Mouse (Mus musculus): ENCODE measurements at regions not wholly inside any gene's neighbourhood (a gene's known extent, or its start where the extent isn't known, plus 50 kb on each side); places are given as distances from the start of the nearest gene placed in this dataset.

DNA sequence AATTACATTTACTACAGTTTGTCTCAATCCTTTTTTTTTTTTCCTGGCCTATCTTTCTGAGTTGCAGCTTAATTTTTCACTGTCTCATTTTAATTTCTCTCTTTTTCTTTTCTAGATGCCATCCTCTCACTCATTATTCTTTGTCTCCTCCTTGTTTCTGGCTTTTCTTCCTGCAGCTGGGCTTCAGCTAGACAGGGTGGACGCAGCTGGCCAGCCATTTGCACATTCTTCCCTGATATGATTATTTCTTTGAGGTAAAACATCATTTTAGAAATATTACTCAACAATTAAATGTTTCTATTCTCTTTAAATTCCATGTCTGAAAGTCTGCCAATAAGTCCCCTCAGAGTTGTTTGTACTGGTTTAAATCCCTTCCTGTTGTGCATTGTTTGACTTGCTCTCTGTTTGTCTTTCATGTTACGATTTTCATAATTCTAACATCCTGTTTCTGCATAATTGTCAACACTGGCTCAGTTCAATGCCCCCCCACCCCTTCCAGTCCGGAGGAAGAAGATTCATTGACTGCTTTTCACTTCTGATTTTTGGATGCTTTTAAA is 777.7 kb upstream of the Nr2f1 start:
- Histone ChIP-seq H3K36me3 (ENCODE audit: insufficient read depth) (no peaks in the 10 kb centered on the region), H3K4me1 (ENCODE audit: insufficient read depth) (no peaks in the 10 kb centered on the region), H3K27ac (ENCODE audit: low read depth, low read length) (no peak overlapping the region), H3K4me3 (ENCODE audit: low read depth, low read length) (no peak overlapping the region), H3K9me3 (ENCODE audit: low read length) (no peaks in the 10 kb centered on the region), H3K9ac (no peak overlapping the region), H3K4me2 (ENCODE audit: low read depth) (no peak overlapping the region), H3K27me3 (ENCODE audit: insufficient read depth, low read length) (no peaks in the 10 kb centered on the region)
- no peak for TF ChIP-seq CTCF (IDR thresholded peaks at IDR 0.05; ENCODE audit: low read depth)
- ATAC-seq (no peak), DNase-seq (no peak)
- 71% methylated on average over 3 of the region's 3 CpGs for WGBS

DNA sequence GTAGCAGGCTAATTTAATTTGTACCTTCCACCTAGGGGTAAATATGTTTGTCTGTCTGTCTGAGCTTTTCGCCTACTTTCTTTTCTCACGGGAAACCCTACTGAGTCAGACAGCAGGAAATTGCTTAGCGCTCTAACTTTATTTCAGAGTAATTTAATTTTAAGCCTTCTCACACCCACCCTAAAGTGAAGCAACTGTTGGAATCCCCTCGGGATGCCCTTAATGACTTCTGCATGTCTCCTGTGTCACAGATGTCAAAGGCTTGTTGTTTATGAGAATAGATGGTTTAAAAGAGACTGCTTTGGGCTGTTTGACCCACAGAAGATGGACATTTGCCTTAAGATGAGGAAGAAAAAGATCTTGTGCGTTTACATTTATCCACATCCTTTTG is 738.8 kb upstream of the Nr2f1 start:
- Histone ChIP-seq H3K4me2 (ENCODE audit: low read depth) (0 out of 2 replicates have a peak overlapping the region, but pooled peaks have one; percentile 6), H3K9ac (no peak overlapping the region), H3K27me3 (ENCODE audit: insufficient read depth, low read length) (no peaks in the 10 kb centered on the region), H3K4me1 (ENCODE audit: insufficient read depth) (peaks cover 11% of the 10 kb centered on the region; the same call in 1 of the 2 replicates), H3K36me3 (ENCODE audit: insufficient read depth) (no peaks in the 10 kb centered on the region), H3K9me3 (ENCODE audit: low read length) (no peaks in the 10 kb centered on the region), H3K4me3 (ENCODE audit: low read depth, low read length) (no peak overlapping the region), H3K27ac (ENCODE audit: low read depth, low read length) (peak overlapping the region; percentile 36; the same call in 1 of the 2 replicates)
- no peak for DNase-seq
- 27% methylated on average over 5 of the region's 5 CpGs for WGBS
- ATAC-seq = no peak
- TF ChIP-seq CTCF (IDR thresholded peaks at IDR 0.05; ENCODE audit: low read depth) = no peak

DNA sequence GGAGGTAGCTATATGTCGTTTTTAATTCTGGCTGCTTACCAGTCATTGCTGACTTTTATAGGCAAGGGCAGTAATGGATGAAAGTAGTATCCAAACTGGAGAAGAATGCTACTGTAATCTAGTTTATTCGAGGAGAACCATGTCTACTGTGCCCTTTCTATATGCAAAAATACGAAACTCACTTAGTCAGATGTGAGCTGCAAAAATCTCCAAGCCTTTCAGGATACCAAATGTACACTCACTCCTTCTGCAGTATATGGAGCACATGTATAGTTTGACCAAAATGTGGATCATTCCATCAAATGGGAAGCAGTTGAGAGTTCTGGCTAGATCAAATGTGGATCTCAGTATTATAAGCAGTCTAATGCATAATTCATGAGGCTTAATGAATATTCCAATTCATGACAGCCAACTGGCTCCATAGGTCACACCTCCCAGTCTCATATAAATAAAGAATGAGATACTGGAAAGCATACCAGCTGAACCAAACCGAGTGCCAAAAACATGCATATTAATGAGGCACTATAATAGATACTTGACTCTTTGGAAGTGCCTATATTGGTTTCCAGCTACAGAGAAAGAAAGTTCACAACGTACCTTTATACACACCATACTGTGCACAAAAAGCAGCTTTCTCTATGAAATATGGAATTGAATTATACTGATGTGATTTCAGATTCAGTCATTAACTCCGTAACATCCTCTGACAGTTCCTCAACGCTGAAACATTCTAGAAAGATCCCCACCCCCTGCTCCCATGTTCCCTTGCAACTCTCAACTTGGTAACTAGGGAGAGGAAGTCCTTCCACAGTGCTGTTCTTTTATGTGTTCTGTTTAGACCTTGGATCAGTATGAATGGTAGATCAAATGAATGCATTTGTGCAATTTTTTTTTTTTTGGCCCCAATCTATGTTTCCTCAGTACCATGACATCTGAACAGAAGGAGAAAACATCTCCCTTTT is 738.1 kb upstream of the Nr2f1 start:
- Histone ChIP-seq H3K4me2 (ENCODE audit: low read depth) (peak overlapping the region; percentile 6; the same call in 1 of the 2 replicates), H3K27me3 (ENCODE audit: insufficient read depth, low read length) (no peaks in the 10 kb centered on the region), H3K36me3 (ENCODE audit: insufficient read depth) (no peaks in the 10 kb centered on the region), H3K9me3 (ENCODE audit: low read length) (no peaks in the 10 kb centered on the region), H3K4me3 (ENCODE audit: low read depth, low read length) (no peak overlapping the region), H3K9ac (no peak overlapping the region), H3K27ac (ENCODE audit: low read depth, low read length) (peak overlapping the region; percentile 54; the same call in 1 of the 2 replicates), H3K4me1 (ENCODE audit: insufficient read depth) (peaks cover 11% of the 10 kb centered on the region; the same call in 1 of the 2 replicates)
- DNase-seq (peak; percentile 78), ATAC-seq (peak; percentile 92)
- 17% methylated on average over 7 of the region's 7 CpGs for WGBS
- TF ChIP-seq CTCF (IDR thresholded peaks at IDR 0.05; ENCODE audit: low read depth) = no peak

- 14% methylated on average over 3 of the region's 3 CpGs for WGBS
- H3K4me1 ChIP-seq (ENCODE audit: insufficient read depth) = peaks cover 11% of the 10 kb centered on the region; the same call in 1 of the 2 replicates
- ATAC-seq = no peak
Observed at GRCm38 (mm10) chr13:78935990-78936650, 736.6 kb upstream of the Nr2f1 start.

GRCm38 (mm10) chr13:78928347-78928746 is 728.8 kb upstream of the Nr2f1 start:
- H3K27me3 ChIP-seq (ENCODE audit: insufficient read depth, low read length) = no peaks in the 10 kb centered on the region
- ATAC-seq (no peak), DNase-seq (no peak)
- H3K36me3 ChIP-seq (ENCODE audit: insufficient read depth) = no peaks in the 10 kb centered on the region
- no peaks in the 10 kb centered on the region for H3K4me1 ChIP-seq (ENCODE audit: insufficient read depth)
- WGBS = 61% methylated on average over 1 of the region's 1 CpGs
- H3K9ac ChIP-seq = no peak overlapping the region
- TF ChIP-seq CTCF (IDR thresholded peaks at IDR 0.05; ENCODE audit: low read depth) = no peak
- no peak overlapping the region for H3K27ac ChIP-seq (ENCODE audit: low read depth, low read length)
- no peak overlapping the region for H3K4me2 ChIP-seq (ENCODE audit: low read depth)
- H3K4me3 ChIP-seq (ENCODE audit: low read depth, low read length) = no peak overlapping the region
- H3K9me3 ChIP-seq (ENCODE audit: low read length) = no peaks in the 10 kb centered on the region

More at GRCm38 (mm10) chr13:78935990-78936650, 736.6 kb upstream of the Nr2f1 start:
- Histone ChIP-seq H3K27me3 (ENCODE audit: insufficient read depth, low read length) (no peaks in the 10 kb centered on the region), H3K4me3 (ENCODE audit: low read depth, low read length) (no peak overlapping the region), H3K36me3 (ENCODE audit: insufficient read depth) (no peaks in the 10 kb centered on the region), H3K27ac (ENCODE audit: low read depth, low read length) (no peak overlapping the region; the same call in 1 of the 2 replicates), H3K4me2 (ENCODE audit: low read depth) (no peak overlapping the region), H3K9me3 (ENCODE audit: low read length) (no peaks in the 10 kb centered on the region), H3K9ac (no peak overlapping the region)
- DNase-seq = no peak
- no peak for TF ChIP-seq CTCF (IDR thresholded peaks at IDR 0.05; ENCODE audit: low read depth)

GRCm38 (mm10) chr13:78920802-78921201 is 721.2 kb upstream of the Nr2f1 start:
- no peaks in the 10 kb centered on the region for H3K9me3 ChIP-seq (ENCODE audit: low read length)
- ATAC-seq (no peak), DNase-seq (no peak)
- H3K4me2 ChIP-seq (ENCODE audit: low read depth) = no peak overlapping the region
- H3K4me3 ChIP-seq (ENCODE audit: low read depth, low read length) = no peak overlapping the region
- no peaks in the 10 kb centered on the region for H3K27me3 ChIP-seq (ENCODE audit: insufficient read depth, low read length)
- H3K36me3 ChIP-seq (ENCODE audit: insufficient read depth) = no peaks in the 10 kb centered on the region
- no peaks in the 10 kb centered on the region for H3K4me1 ChIP-seq (ENCODE audit: insufficient read depth)
- no peak overlapping the region for H3K27ac ChIP-seq (ENCODE audit: low read depth, low read length)
- no peak for TF ChIP-seq CTCF (IDR thresholded peaks at IDR 0.05; ENCODE audit: low read depth)
- WGBS = 55% methylated on average over 3 of the region's 3 CpGs
- H3K9ac ChIP-seq = no peak overlapping the region
